Mouse (Mus musculus): ENCODE data around the gene Hpse.

Hpse gene

GRCm38 (mm10) chr5:100643253-100643990, 76.1 kb downstream of the Hpse start:
- CTCF ChIA-PET, result interaction anchor here (0.6 to 0.9 kb wide), 4 partner anchors 19 to 61 kb away, joined by 3 to 7 read pairs (median 3); no protein-coding TSS in a partner anchor

GRCm38 (mm10) chr5:100642316-100642715, 77.2 kb downstream of the Hpse start:
- CTCF ChIA-PET, result no interaction called here

- CTCF ChIA-PET, result no interaction called here
Measured at GRCm38 (mm10) chr5:100638483-100638882, 81.0 kb downstream of the Hpse start.

GRCm38 (mm10) chr5:100636794-100637544, 82.5 kb downstream of the Hpse start:
- CTCF ChIA-PET, result no interaction called here

- CTCF ChIA-PET, result no interaction called here
Measured at GRCm38 (mm10) chr5:100635908-100636307, 83.6 kb downstream of the Hpse start.

GRCm38 (mm10) chr5:100634885-100635478, 84.5 kb downstream of the Hpse start:
- CTCF ChIA-PET, result interaction anchor here (0.6 kb wide), 1 partner anchor 281 kb away, joined by 13 read pairs; no protein-coding TSS in a partner anchor

GRCm38 (mm10) chr5:100632540-100633129, 86.9 kb downstream of the Hpse start:
- CTCF ChIA-PET, result interaction anchor here (0.7 to 0.9 kb wide), 4 partner anchors 8 to 212 kb away, joined by 4 to 32 read pairs (median 10); partner anchors contain the start of gene Plac8
